8 mouse cellular contexts compared by ENCODE assay signal in the genomic region with DNA sequence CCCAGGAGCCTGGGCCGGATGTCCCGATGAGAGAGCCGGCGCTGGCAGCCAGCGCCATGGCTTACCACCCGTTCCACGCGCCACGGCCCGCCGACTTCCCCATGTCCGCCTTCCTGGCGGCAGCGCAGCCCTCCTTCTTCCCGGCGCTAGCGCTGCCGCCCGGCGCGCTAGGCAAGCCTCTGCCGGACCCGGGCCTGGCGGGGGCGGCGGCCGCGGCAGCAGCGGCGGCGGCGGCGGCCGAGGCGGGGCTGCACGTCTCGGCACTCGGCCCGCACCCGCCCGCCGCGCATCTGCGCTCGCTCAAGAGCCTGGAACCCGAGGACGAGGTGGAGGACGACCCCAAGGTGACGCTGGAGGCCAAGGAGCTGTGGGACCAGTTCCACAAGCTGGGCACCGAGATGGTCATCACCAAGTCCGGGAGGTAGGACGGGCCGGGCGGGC. TPM values are rescaled to one million over a fixed set of nuclear protein-coding genes. Genes with fewer than 3 reads are reported as not detected.
DNase-seq lines count a peak whose midpoint lies in the region; ATAC-seq and TF ChIP-seq lines count a peak whose summit lies in the region.

No protein-coding gene starts in this region.

- no peak for TF ChIP-seq POLR2A in kidney, adult 2 months (IDR thresholded peaks at IDR 0.05; ENCODE audit: low read depth, low read length)

- peak; percentile 37 for DNase-seq in kidney, adult 2 months
- DNase-seq in kidney, adult 9 months: no peak
- DNase-seq in thymus, postnatal 14 days: no peak
- DNase-seq in layer of hippocampus, adult 9-11 months: no peak

- H3K4me3 ChIP-seq in kidney, adult 2 months (ENCODE audit: insufficient read depth, low read depth, low read length): peak overlapping the region; percentile 81
- peak overlapping the region; percentile 54 for H3K4me3 ChIP-seq in embryonic facial prominence, embryonic 12.5 days
- H3K4me3 ChIP-seq in intestine, postnatal 0 days (ENCODE audit: low read depth, low read length): peak overlapping the region; percentile 60
- H3K4me3 ChIP-seq in midbrain, embryonic 12.5 days: peak overlapping the region; percentile 44

- no peak for TF ChIP-seq CTCF in kidney, adult 2 months (conservative IDR thresholded peaks at IDR 0.05; ENCODE audit: insufficient read depth, insufficient read length, low read depth, low read length)
- no peak for TF ChIP-seq CTCF in intestine, postnatal 0 days (IDR thresholded peaks at IDR 0.05; ENCODE audit: low read depth)

- H3K9ac ChIP-seq in embryonic facial prominence, embryonic 12.5 days: peak overlapping the region; percentile 99
- H3K9ac ChIP-seq in intestine, postnatal 0 days (ENCODE audit: low read depth, low read length): peak overlapping the region; percentile 64
- peak overlapping the region; percentile 56 for H3K9ac ChIP-seq in midbrain, embryonic 12.5 days (replicated peaks)

- no peaks in the 10 kb centered on the region for H3K4me1 ChIP-seq in kidney, adult 2 months (ENCODE audit: control insufficient read depth, insufficient read depth, low read length)
- H3K4me1 ChIP-seq in embryonic facial prominence, embryonic 12.5 days: peaks cover 40% of the 10 kb centered on the region
- H3K4me1 ChIP-seq in intestine, postnatal 0 days (replicated peaks; ENCODE audit: control insufficient read depth, insufficient read depth, low read length): 0 out of 2 replicates have a peak, but pooled peaks cover 6% of the 10 kb centered on the region
- H3K4me1 ChIP-seq in midbrain, embryonic 12.5 days: peaks cover 38% of the 10 kb centered on the region

- H3K27ac ChIP-seq in kidney, adult 2 months (ENCODE audit: insufficient read depth, low read depth, low read length): peak overlapping the region; percentile 66
- peak overlapping the region; percentile 98 for H3K27ac ChIP-seq in embryonic facial prominence, embryonic 12.5 days
- peak overlapping the region; percentile 66 for H3K27ac ChIP-seq in intestine, postnatal 0 days (ENCODE audit: low read depth, low read length)
- H3K27ac ChIP-seq in midbrain, embryonic 12.5 days (replicated peaks): no peak overlapping the region

- under 1% methylated on average over 53 of the region's 54 CpGs for WGBS in kidney, adult 2 months
- under 1% methylated on average over 38 of the region's 54 CpGs for WGBS in embryonic facial prominence, embryonic 12.5 days
- WGBS in intestine, postnatal 0 days: 0% methylated on average over 36 of the region's 54 CpGs
- WGBS in midbrain, embryonic 12.5 days: under 1% methylated on average over 47 of the region's 54 CpGs

- ATAC-seq in embryonic facial prominence, embryonic 12.5 days (ENCODE audit: insufficient number of reproducible peaks, insufficient read depth, low FRiP score, low TSS enrichment): no peak
- ATAC-seq in intestine, postnatal 0 days: no peak
- ATAC-seq in midbrain, embryonic 12.5 days (ENCODE audit: low FRiP score, low read depth): no peak
- ATAC-seq in megakaryocyte-erythroid progenitor cell, adult 5-6 weeks (replicated peaks; ENCODE audit: low FRiP score, low TSS enrichment, poor library complexity, severe bottlenecking): no peak

- peaks cover 2% of the 10 kb centered on the region; the same call in 1 of the 2 replicates for H3K36me3 ChIP-seq in kidney, adult 2 months (ENCODE audit: control insufficient read depth, insufficient read depth, low read length)
- peaks cover 17% of the 10 kb centered on the region for H3K36me3 ChIP-seq in embryonic facial prominence, embryonic 12.5 days
- peaks cover 8% of the 10 kb centered on the region; the same call in 1 of the 2 replicates for H3K36me3 ChIP-seq in intestine, postnatal 0 days (ENCODE audit: control insufficient read depth, insufficient read depth)
- no peaks in the 10 kb centered on the region for H3K36me3 ChIP-seq in midbrain, embryonic 12.5 days

- no peaks in the 10 kb centered on the region for H3K9me3 ChIP-seq in embryonic facial prominence, embryonic 12.5 days
- no peaks in the 10 kb centered on the region for H3K9me3 ChIP-seq in intestine, postnatal 0 days (ENCODE audit: control insufficient read depth)
- no peaks in the 10 kb centered on the region for H3K9me3 ChIP-seq in midbrain, embryonic 12.5 days

- H3K4me2 ChIP-seq in embryonic facial prominence, embryonic 12.5 days (replicated peaks): peak overlapping the region; percentile 72
- H3K4me2 ChIP-seq in intestine, postnatal 0 days (replicated peaks; ENCODE audit: low read depth): peak overlapping the region; percentile 90
- H3K4me2 ChIP-seq in midbrain, embryonic 12.5 days (replicated peaks): peak overlapping the region; percentile 69

- no peaks in the 10 kb centered on the region for H3K27me3 ChIP-seq in kidney, adult 2 months (replicated peaks; ENCODE audit: control insufficient read depth, insufficient read depth, low read length)
- H3K27me3 ChIP-seq in embryonic facial prominence, embryonic 12.5 days: peaks cover 40% of the 10 kb centered on the region
- peaks cover 94% of the 10 kb centered on the region for H3K27me3 ChIP-seq in intestine, postnatal 0 days (replicated peaks; ENCODE audit: control insufficient read depth, insufficient read depth, low read length)
- H3K27me3 ChIP-seq in midbrain, embryonic 12.5 days: peaks cover 98% of the 10 kb centered on the region

RNA-seq across cellular contexts. Expression of a gene that starts 0.8 kb away (rescaled TPM):
- 58.5 and 66.9 TPM in 2 replicates for polyA plus RNA-seq in kidney, adult 2 months (2012; rRNA removed)
- polyA plus RNA-seq in embryonic facial prominence, embryonic 12.5 days (2016; fragmentation: Nextera tagmentation; extraction: Ambion mirVana): 20.5 and 21.6 TPM in 2 replicates
- 3.0 and 3.3 TPM in 2 replicates for polyA plus RNA-seq in intestine, postnatal 0 days (2015; fragmentation: Nextera tagmentation; extraction: Ambion mirVana)
- 0.65 and 0.84 TPM in 2 replicates for polyA plus RNA-seq in midbrain, embryonic 12.5 days (2016; fragmentation: Nextera tagmentation; extraction: Ambion mirVana)
- total RNA-seq in megakaryocyte-erythroid progenitor cell, adult 5-6 weeks (2014; fragmentation: Nextera tagmentation): not detected in 2 replicates
- total RNA-seq in megakaryocyte-erythroid progenitor cell, adult 5-6 weeks (2017): 0.19 TPM in 1 of 2 replicates, not detected in the other

RNA-seq across cellular contexts. Expression of a gene that starts 17.0 kb away (rescaled TPM):
- not detected in 2 replicates for polyA plus RNA-seq in kidney, adult 2 months (2012; rRNA removed)
- 0.43 TPM in 1 of 2 replicates, not detected in the other for polyA plus RNA-seq in embryonic facial prominence, embryonic 12.5 days (2016; fragmentation: Nextera tagmentation; extraction: Ambion mirVana)
- polyA plus RNA-seq in intestine, postnatal 0 days (2015; fragmentation: Nextera tagmentation; extraction: Ambion mirVana): not detected in 2 replicates
- not detected in 2 replicates for polyA plus RNA-seq in midbrain, embryonic 12.5 days (2016; fragmentation: Nextera tagmentation; extraction: Ambion mirVana)
- total RNA-seq in megakaryocyte-erythroid progenitor cell, adult 5-6 weeks (2014; fragmentation: Nextera tagmentation): not detected in 2 replicates
- not detected in 2 replicates for total RNA-seq in megakaryocyte-erythroid progenitor cell, adult 5-6 weeks (2017)

RNA-seq across cellular contexts. Expression of a gene that starts 53.1 kb away (rescaled TPM):
- 0.08 TPM in 2 replicates for polyA plus RNA-seq in kidney, adult 2 months (2012; rRNA removed)
- 2.2 and 2.4 TPM in 2 replicates for polyA plus RNA-seq in embryonic facial prominence, embryonic 12.5 days (2016; fragmentation: Nextera tagmentation; extraction: Ambion mirVana)
- polyA plus RNA-seq in intestine, postnatal 0 days (2015; fragmentation: Nextera tagmentation; extraction: Ambion mirVana): not detected in 2 replicates
- 0.12 and 0.19 TPM in 2 replicates for polyA plus RNA-seq in midbrain, embryonic 12.5 days (2016; fragmentation: Nextera tagmentation; extraction: Ambion mirVana)
- total RNA-seq in megakaryocyte-erythroid progenitor cell, adult 5-6 weeks (2014; fragmentation: Nextera tagmentation): not detected in 2 replicates
- total RNA-seq in megakaryocyte-erythroid progenitor cell, adult 5-6 weeks (2017): 0.57 TPM in 1 of 2 replicates, not detected in the other
